Mouse (Mus musculus): ENCODE measurements around the gene Golga2. TPM values are rescaled to one million over a fixed set of nuclear protein-coding genes. Genes with fewer than 3 reads are reported as not detected.
A peak's percentile ranks its signal among the peaks of the same experiment; 100 is the strongest.

The Golga2 gene
- polyA plus RNA-seq, 1 experiment from 2014 or later = 70.8 TPM

DNA sequence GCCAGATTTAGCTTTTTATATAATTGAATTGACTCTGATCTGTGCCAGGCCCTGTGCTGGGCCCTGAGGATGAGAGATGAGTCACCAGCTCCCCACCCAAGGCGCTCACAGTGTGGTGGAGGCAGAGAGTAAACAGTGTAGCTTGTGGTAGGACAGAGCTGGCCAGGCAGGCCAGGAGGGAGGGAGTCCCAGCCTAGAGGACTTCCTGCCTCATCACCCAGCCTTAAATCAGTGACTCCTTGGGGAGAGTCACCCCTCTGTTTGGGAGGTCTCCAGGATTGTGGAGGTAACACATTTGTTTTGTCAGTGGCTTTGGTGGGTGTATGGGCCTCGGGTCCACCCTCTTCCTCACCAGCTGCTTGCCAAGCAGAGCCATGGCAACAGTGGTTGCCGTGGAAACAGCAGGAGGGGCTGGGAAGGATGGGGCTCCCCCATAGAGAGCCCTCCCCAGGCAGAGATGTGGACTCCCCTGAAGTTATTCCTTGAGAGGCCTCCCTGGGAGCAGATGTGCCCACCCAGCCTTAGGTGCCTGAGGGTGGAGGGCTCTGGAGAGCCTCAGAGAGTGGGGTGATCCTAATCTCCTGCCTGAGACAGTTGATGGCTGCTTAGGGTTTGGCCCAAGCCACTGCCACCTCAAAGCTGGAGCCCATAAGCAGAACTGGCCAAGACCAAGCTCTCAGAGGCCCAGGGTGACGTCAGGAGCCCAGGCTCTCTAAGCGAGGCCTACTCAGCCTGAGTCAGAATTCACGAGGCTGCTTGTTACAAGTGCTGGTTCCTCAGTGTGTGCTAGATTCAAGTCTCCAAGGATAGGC is 55.6 kb downstream of the Golga2 start:
- in situ Hi-C loops (cut with MboI; ENCODE audit: low pct_unique_long_range_greater_than_20kb) = no loop called here
- DNase-seq (ENCODE audit: low read depth, low spot score) (no peak), ATAC-seq (peak; percentile 72)
- ChIA-PET CTCF (no interaction called here), POLR2A (no interaction called here)
- H3K27me3 ChIP-seq = no peaks in the 10 kb centered on the region
- no peak for TF ChIP-seq CTCF (IDR thresholded peaks at IDR 0.05)

DNA sequence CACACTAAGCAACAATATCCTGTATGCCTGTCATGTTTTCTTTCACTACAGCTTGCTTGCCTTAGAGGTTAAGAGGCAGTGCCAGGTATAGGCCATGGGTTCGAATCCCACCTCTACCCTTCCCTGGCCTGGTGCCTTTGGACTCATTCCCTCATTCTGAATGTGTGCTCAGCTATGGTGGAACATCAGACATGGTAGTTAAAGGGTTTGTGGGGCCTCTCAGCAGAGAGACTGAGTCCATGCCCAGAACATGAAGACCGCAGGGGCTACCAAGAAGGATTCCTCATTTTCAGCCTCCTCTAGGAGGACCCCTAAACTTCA is 56.1 kb downstream of the Golga2 start:
- CTCF ChIA-PET = no interaction called here
- TF ChIP-seq CTCF (IDR thresholded peaks at IDR 0.05) = no peak
- POLR2A ChIA-PET = no interaction called here
- H3K27me3 ChIP-seq = no peaks in the 10 kb centered on the region
- DNase-seq (ENCODE audit: low read depth, low spot score) = no peak
- no peak for ATAC-seq
- in situ Hi-C loops (cut with MboI; ENCODE audit: low pct_unique_long_range_greater_than_20kb) = no loop called here

DNA sequence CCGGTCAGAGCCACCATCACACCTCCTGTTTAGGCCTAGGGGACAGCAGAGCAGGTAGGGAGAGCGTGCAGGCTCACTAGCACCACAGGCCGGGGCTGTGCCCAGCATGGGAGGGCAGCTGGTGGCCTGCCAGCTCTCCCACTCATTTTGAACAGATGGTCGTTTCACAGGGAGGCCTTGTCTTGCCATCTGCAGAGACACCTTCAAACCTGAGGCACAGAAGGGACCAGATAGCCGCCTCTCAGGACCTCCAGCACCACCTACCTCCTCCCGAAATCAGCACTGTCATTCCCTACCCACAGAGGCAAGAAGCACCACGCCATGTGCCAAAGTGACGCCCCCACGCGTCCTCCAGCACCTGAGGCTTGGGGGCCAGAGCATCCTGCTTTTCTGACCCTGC is 56.9 kb downstream of the Golga2 start:
- POLR2A ChIA-PET = no interaction called here

DNA sequence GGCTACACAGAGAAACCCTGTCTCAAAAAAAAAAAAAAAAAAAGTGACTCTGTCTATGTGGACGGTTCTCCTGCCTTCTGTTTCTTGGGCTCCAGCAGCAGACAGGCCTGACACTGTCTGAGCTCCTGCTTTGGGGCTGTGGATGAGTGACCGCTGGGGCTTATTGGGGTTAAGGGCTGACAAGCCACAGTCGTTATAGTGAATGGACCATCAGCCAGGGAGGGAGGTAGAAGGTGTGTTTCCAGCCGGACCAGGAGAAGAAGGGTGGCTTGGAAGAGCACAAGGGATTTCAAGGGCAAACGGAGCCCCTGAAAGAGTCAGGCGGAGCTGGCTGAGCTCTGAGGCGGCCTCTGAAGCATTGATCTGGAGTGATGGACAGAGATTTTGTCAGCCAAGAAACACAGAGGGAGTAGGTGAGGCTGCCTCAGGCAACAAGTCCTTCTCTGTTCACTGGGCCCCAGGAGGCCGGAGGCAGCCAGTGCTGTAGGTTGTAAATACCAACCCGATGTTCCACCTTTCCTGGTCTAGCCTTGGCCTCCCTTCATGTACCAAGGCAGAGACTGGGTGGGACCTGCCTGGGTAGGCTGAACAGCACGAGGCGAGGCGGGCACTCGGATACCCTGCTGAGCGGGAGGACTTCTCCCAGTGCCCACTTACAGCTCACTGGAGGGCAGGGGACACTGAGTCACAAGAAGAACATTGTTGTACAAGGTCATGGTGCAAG is 57.6 kb downstream of the Golga2 start:
- ChIA-PET CTCF (no interaction called here), POLR2A (no interaction called here)
- TF ChIP-seq CTCF (IDR thresholded peaks at IDR 0.05) = no peak
- ATAC-seq = no peak
- H3K27me3 ChIP-seq = no peaks in the 10 kb centered on the region
- in situ Hi-C loops (cut with MboI; ENCODE audit: low pct_unique_long_range_greater_than_20kb) = no loop called here
- DNase-seq (ENCODE audit: low read depth, low spot score) = no peak

More for the DNA sequence above, 56.9 kb downstream of the Golga2 start:
- DNase-seq (ENCODE audit: low read depth, low spot score) (no peak), ATAC-seq (no peak)
- TF ChIP-seq CTCF (IDR thresholded peaks at IDR 0.05) = no peak
- in situ Hi-C loops (cut with MboI; ENCODE audit: low pct_unique_long_range_greater_than_20kb) = no loop called here
- CTCF ChIA-PET = no interaction called here
- no peaks in the 10 kb centered on the region for H3K27me3 ChIP-seq

DNA sequence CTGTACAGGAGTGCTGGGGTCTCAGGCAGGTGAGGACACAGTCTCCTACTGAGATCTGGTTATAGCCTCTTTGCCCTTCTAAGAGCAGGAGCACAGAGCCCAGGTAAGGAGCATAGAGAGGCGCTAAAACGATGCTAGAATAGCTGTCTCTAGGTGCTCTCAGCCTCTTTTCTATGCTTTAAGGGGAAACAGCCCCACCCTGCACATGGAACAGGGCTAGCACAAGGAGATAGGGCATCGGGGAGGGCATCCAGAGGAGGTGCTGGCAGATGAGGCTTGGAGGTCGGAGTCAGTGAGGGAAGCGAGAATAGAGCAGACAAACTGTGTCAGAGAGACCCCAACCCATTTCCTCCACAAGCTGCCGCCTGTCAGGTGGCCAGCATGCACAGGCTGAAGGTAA is 59.8 kb downstream of the Golga2 start:
- no peaks in the 10 kb centered on the region for H3K27me3 ChIP-seq
- in situ Hi-C loops (cut with MboI; ENCODE audit: low pct_unique_long_range_greater_than_20kb) = no loop called here
- ChIA-PET POLR2A (no interaction called here), CTCF (no interaction called here)
- no peak for ATAC-seq
- no peak for DNase-seq (ENCODE audit: low read depth, low spot score)
- no peak for TF ChIP-seq CTCF (IDR thresholded peaks at IDR 0.05)

DNA sequence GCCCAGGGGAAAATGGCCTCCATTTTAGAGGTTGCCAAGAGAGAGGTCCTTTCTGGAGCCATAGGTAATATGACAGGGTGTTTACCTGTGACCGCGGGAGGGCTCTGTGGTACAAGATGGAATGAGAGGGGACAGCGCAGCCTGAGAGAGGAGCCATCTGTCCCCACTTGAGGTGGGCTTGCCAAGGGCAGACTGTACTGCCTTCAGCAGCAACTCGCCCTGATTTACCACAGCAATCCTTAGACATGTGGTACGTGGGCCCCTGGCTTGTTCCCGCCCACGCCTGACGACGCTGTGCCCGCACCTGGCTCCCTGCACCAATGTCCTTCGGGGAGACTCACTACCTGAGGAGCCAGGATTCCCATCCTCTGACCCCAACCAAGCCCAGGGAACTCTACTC is 61.1 kb downstream of the Golga2 start:
- no peak for ATAC-seq
- in situ Hi-C loops (cut with MboI; ENCODE audit: low pct_unique_long_range_greater_than_20kb) = no loop called here
- TF ChIP-seq CTCF (IDR thresholded peaks at IDR 0.05) = no peak
- no peak for DNase-seq (ENCODE audit: low read depth, low spot score)
- H3K27me3 ChIP-seq = no peaks in the 10 kb centered on the region
- ChIA-PET CTCF (no interaction called here), POLR2A (no interaction called here)

DNA sequence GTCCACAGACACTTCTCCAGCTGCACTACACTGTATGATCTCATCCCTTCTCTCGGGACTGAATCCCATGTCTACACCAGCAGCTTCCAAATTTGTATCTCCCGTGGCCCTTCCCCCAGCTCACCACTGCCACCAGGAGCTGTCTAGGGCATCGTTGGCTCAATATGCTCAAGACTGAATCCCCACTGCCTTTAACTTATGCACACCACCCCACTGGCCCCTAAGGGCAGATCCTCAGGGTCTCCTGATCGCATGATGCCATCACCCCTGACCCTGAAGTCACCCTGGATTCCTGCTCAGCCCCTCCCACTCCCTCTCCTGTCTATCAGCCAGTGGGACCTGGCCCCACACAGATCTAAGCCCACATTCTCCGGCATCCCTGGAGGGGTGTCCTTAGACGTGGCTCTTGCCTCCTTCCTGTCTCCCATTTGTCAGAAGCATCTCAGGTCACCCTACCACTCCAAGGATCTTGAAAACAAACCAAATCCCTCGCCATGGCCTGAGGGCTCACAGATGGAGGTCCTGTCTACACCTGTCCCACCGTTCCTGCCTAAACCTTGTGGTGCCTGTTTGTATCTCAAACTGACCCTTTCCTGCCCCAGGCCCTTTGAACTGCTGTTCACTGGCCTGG is 62.6 kb downstream of the Golga2 start:
- in situ Hi-C loops (cut with MboI; ENCODE audit: low pct_unique_long_range_greater_than_20kb) = loop anchor here (5.0 kb wide), 1 partner anchor 37 kb away; no protein-coding TSS in a partner anchor
- DNase-seq (ENCODE audit: low read depth, low spot score) (no peak), ATAC-seq (no peak)
- POLR2A ChIA-PET = no interaction called here
- TF ChIP-seq CTCF (IDR thresholded peaks at IDR 0.05) = no peak
- H3K27me3 ChIP-seq = no peaks in the 10 kb centered on the region
- CTCF ChIA-PET = interaction anchor here (2.0 kb wide), 1 partner anchor 42 kb away, joined by 6 read pairs; no protein-coding TSS in a partner anchor

DNA sequence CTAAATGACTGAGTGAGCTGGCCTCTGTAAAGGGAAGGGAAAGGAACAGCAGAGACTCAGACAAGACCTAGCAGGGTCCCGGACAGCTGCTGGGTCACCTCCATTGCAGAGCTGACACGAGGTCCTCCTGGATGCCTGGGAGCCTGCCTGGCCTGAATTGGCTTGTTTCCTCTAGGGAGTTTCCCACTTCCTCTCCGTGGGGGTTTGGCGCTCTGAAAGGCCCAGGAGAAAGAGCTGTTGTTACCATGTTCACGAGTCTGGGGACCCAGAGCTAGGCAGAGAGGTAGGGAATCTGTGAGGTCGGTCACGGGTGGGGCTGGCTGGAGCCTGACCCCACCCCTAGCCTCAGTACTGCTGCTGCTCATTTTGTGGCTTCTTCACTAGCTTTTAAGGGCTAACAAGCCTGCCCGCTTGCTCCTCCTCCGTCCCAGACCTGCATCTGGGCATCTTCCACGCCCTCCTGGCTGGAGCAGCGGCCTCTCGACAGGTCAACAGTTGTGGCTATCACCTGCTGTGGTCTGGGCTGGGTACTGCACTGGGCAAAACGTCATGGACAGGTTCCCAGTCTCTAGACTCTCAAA is 63.4 kb downstream of the Golga2 start:
- ATAC-seq (no peak), DNase-seq (ENCODE audit: low read depth, low spot score) (no peak)
- ChIA-PET CTCF (interaction anchor here (1.0 to 2.0 kb wide), 3 partner anchors 12 to 43 kb away, joined by 3 to 6 read pairs (median 3); no protein-coding TSS in a partner anchor), POLR2A (no interaction called here)
- H3K27me3 ChIP-seq = no peaks in the 10 kb centered on the region
- in situ Hi-C loops (cut with MboI; ENCODE audit: low pct_unique_long_range_greater_than_20kb) = loop anchor here (5.0 kb wide), 1 partner anchor 38 kb away; no protein-coding TSS in a partner anchor
- no peak for TF ChIP-seq CTCF (IDR thresholded peaks at IDR 0.05)

DNA sequence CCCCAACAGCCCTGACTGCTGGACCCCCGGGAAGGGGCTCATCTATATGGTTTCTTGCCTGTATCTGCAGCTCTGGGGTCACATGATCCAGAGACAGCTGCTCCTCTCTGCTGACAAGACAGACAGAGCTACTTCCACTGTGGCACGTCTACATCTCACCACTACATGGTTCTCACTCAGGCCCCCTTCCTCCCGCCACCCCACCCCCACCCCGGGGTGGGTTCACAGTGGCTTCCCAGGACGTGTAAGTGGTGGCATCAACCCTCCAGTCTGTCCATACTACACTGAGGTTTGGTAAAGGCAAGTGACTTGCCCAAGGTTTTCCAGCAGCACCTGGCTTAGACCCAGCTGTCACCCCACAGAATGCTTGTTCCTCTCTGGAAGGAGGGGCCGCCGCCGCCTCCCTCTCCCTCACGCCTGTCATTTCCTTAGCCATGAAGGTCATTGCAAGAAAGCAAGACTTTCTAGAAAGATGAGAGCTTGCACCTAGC is 64.3 kb downstream of the Golga2 start:
- POLR2A ChIA-PET = no interaction called here
- CTCF ChIA-PET = interaction anchor here (1.1 to 1.6 kb wide), 3 partner anchors 15 to 44 kb away, joined by 3 to 5 read pairs (median 4); no protein-coding TSS in a partner anchor
- DNase-seq (ENCODE audit: low read depth, low spot score) (no peak), ATAC-seq (no peak)
- TF ChIP-seq CTCF (IDR thresholded peaks at IDR 0.05) = no peak
- in situ Hi-C loops (cut with MboI; ENCODE audit: low pct_unique_long_range_greater_than_20kb) = loop anchor here (5.0 kb wide), 1 partner anchor 39 kb away; no protein-coding TSS in a partner anchor
- H3K27me3 ChIP-seq = no peaks in the 10 kb centered on the region
